Comparison of ENCODE assay signal across 8 mouse cellular contexts in genomic region chr19:4148819-4149218, GRCm38 (mm10). TPM values are rescaled to one million over a fixed set of nuclear protein-coding genes. Genes with fewer than 3 reads are reported as not detected.
DNase-seq lines count a peak whose midpoint lies in the region; ATAC-seq and TF ChIP-seq lines count a peak whose summit lies in the region.

No protein-coding gene starts in this region.

- H3K27ac ChIP-seq in embryonic facial prominence, embryonic 15.5 days (replicated peaks) = peak overlapping the region; percentile 80
- peak overlapping the region; percentile 95 for H3K27ac ChIP-seq in intestine, postnatal 0 days (ENCODE audit: low read depth, low read length)
- peak overlapping the region; percentile 78 for H3K27ac ChIP-seq in neural tube, embryonic 15.5 days (replicated peaks)

- ATAC-seq in megakaryocyte, adult 5-6 weeks (ENCODE audit: poor library complexity, severe bottlenecking) = no peak
- no peak; the same call in 1 of the 2 replicates for ATAC-seq in embryonic facial prominence, embryonic 15.5 days (ENCODE audit: insufficient number of reproducible peaks, low FRiP score, low TSS enrichment, low read depth)
- ATAC-seq in intestine, postnatal 0 days = no peak
- peak; percentile 21; the same call in 1 of the 2 replicates for ATAC-seq in neural tube, embryonic 15.5 days (ENCODE audit: low FRiP score)

- H3K36me3 ChIP-seq in megakaryocyte, embryonic 14.5 days (replicated peaks; ENCODE audit: low read length) = peaks cover 51% of the 10 kb centered on the region
- H3K36me3 ChIP-seq in embryonic facial prominence, embryonic 15.5 days = peaks cover 36% of the 10 kb centered on the region
- H3K36me3 ChIP-seq in intestine, postnatal 0 days (ENCODE audit: control insufficient read depth, insufficient read depth) = peaks cover 39% of the 10 kb centered on the region
- H3K36me3 ChIP-seq in neural tube, embryonic 15.5 days = peaks cover 21% of the 10 kb centered on the region; the same call in 1 of the 2 replicates

- TF ChIP-seq CTCF in intestine, postnatal 0 days (IDR thresholded peaks at IDR 0.05; ENCODE audit: low read depth) = no peak

- H3K9me3 ChIP-seq in megakaryocyte, embryonic 14.5 days = no peaks in the 10 kb centered on the region; the same call in 1 of the 2 replicates
- no peaks in the 10 kb centered on the region for H3K9me3 ChIP-seq in embryonic facial prominence, embryonic 15.5 days (replicated peaks)
- H3K9me3 ChIP-seq in intestine, postnatal 0 days (ENCODE audit: control insufficient read depth) = no peaks in the 10 kb centered on the region
- no peaks in the 10 kb centered on the region for H3K9me3 ChIP-seq in neural tube, embryonic 15.5 days (replicated peaks)

- WGBS in embryonic facial prominence, embryonic 15.5 days = 3% methylated on average over 6 of the region's 8 CpGs
- WGBS in intestine, postnatal 0 days = 3% methylated on average over 7 of the region's 8 CpGs
- 3% methylated on average over 7 of the region's 8 CpGs for WGBS in neural tube, embryonic 15.5 days

- H3K27me3 ChIP-seq in megakaryocyte, embryonic 14.5 days (replicated peaks) = no peaks in the 10 kb centered on the region
- H3K27me3 ChIP-seq in embryonic facial prominence, embryonic 15.5 days = no peaks in the 10 kb centered on the region
- H3K27me3 ChIP-seq in intestine, postnatal 0 days (replicated peaks; ENCODE audit: control insufficient read depth, insufficient read depth, low read length) = no peaks in the 10 kb centered on the region
- H3K27me3 ChIP-seq in neural tube, embryonic 15.5 days (replicated peaks) = no peaks in the 10 kb centered on the region

- H3K4me1 ChIP-seq in megakaryocyte, embryonic 14.5 days = peaks cover 87% of the 10 kb centered on the region
- peaks cover 22% of the 10 kb centered on the region for H3K4me1 ChIP-seq in embryonic facial prominence, embryonic 15.5 days
- H3K4me1 ChIP-seq in intestine, postnatal 0 days (replicated peaks; ENCODE audit: control insufficient read depth, insufficient read depth, low read length) = peaks cover 9% of the 10 kb centered on the region; the same call in 1 of the 2 replicates
- peaks cover 32% of the 10 kb centered on the region for H3K4me1 ChIP-seq in neural tube, embryonic 15.5 days

- peak overlapping the region; percentile 85 for H3K4me2 ChIP-seq in embryonic facial prominence, embryonic 15.5 days (replicated peaks)
- peak overlapping the region; percentile 80 for H3K4me2 ChIP-seq in intestine, postnatal 0 days (replicated peaks; ENCODE audit: low read depth)
- H3K4me2 ChIP-seq in neural tube, embryonic 15.5 days = peak overlapping the region; percentile 89

- H3K9ac ChIP-seq in embryonic facial prominence, embryonic 15.5 days = peak overlapping the region; percentile 90
- H3K9ac ChIP-seq in intestine, postnatal 0 days (ENCODE audit: low read depth, low read length) = peak overlapping the region; percentile 95
- H3K9ac ChIP-seq in neural tube, embryonic 15.5 days (replicated peaks) = peak overlapping the region; percentile 86

- peak overlapping the region; percentile 92 for H3K4me3 ChIP-seq in megakaryocyte, embryonic 14.5 days (replicated peaks)
- peak overlapping the region; percentile 95 for H3K4me3 ChIP-seq in embryonic facial prominence, embryonic 15.5 days (replicated peaks)
- peak overlapping the region; percentile 84 for H3K4me3 ChIP-seq in intestine, postnatal 0 days (ENCODE audit: low read depth, low read length)
- H3K4me3 ChIP-seq in neural tube, embryonic 15.5 days (replicated peaks) = peak overlapping the region; percentile 83

- DNase-seq in layer of hippocampus, adult 9-10 months (ENCODE audit: low spot score) = no peak
- DNase-seq in urinary bladder, adult 18-20 months (ENCODE audit: low spot score in 2 of 2) = no peak
- no peak for DNase-seq in layer of hippocampus, adult 18-20 months (ENCODE audit: low spot score in 2 of 2)

RNA-seq across cellular contexts. Expression of gene Coro1b, which starts 0.4 kb away (rescaled TPM):
- polyA plus RNA-seq in megakaryocyte, embryonic 14.5 days (2012; ENCODE audit: insufficient read depth, low replicate concordance) = 110 and 364 TPM in 2 replicates
- 279 and 345 TPM in 2 replicates for total RNA-seq in megakaryocyte, adult 5-6 weeks (2015)
- total RNA-seq in megakaryocyte, adult 5-6 weeks (2017) = 142 and 161 TPM in 2 replicates
- 159 and 178 TPM in 2 replicates for polyA plus RNA-seq in embryonic facial prominence, embryonic 15.5 days (2015; fragmentation: Nextera tagmentation; extraction: Ambion mirVana)
- polyA plus RNA-seq in intestine, postnatal 0 days (2015; fragmentation: Nextera tagmentation; extraction: Ambion mirVana) = 237 and 239 TPM in 2 replicates
- 102 and 141 TPM in 2 replicates for polyA plus RNA-seq in neural tube, embryonic 15.5 days (2015; fragmentation: Nextera tagmentation; extraction: Ambion mirVana)
- total RNA-seq in layer of hippocampus, adult 18-20 months (2021) = 10 to 100 TPM; 77.0 to 97.3 TPM

RNA-seq across cellular contexts. Expression of gene Ptprcap, which starts 4.6 kb away (rescaled TPM):
- polyA plus RNA-seq in megakaryocyte, embryonic 14.5 days (2012; ENCODE audit: insufficient read depth, low replicate concordance) = 777 and 793 TPM in 2 replicates
- 30.5 and 42.1 TPM in 2 replicates for total RNA-seq in megakaryocyte, adult 5-6 weeks (2015)
- total RNA-seq in megakaryocyte, adult 5-6 weeks (2017) = 43.9 and 44.8 TPM in 2 replicates
- polyA plus RNA-seq in embryonic facial prominence, embryonic 15.5 days (2015; fragmentation: Nextera tagmentation; extraction: Ambion mirVana) = 4.8 and 6.2 TPM in 2 replicates
- polyA plus RNA-seq in intestine, postnatal 0 days (2015; fragmentation: Nextera tagmentation; extraction: Ambion mirVana) = 2.7 and 3.4 TPM in 2 replicates
- polyA plus RNA-seq in neural tube, embryonic 15.5 days (2015; fragmentation: Nextera tagmentation; extraction: Ambion mirVana) = 1.0 and 52.3 TPM in 2 replicates
- 1 to 10 TPM; 1.6 to 2.5 TPM for total RNA-seq in layer of hippocampus, adult 18-20 months (2021)

RNA-seq across cellular contexts. Expression of gene Cabp4, which starts 5.0 kb away (rescaled TPM):
- polyA plus RNA-seq in megakaryocyte, embryonic 14.5 days (2012; ENCODE audit: insufficient read depth, low replicate concordance) = 0.51 and 1.2 TPM in 2 replicates
- total RNA-seq in megakaryocyte, adult 5-6 weeks (2015) = 0.14 and 0.22 TPM in 2 replicates
- total RNA-seq in megakaryocyte, adult 5-6 weeks (2017) = not detected in 2 replicates
- polyA plus RNA-seq in embryonic facial prominence, embryonic 15.5 days (2015; fragmentation: Nextera tagmentation; extraction: Ambion mirVana) = 0.31 and 0.37 TPM in 2 replicates
- 0.33 TPM in 2 replicates for polyA plus RNA-seq in intestine, postnatal 0 days (2015; fragmentation: Nextera tagmentation; extraction: Ambion mirVana)
- 0.20 and 0.28 TPM in 2 replicates for polyA plus RNA-seq in neural tube, embryonic 15.5 days (2015; fragmentation: Nextera tagmentation; extraction: Ambion mirVana)
- total RNA-seq in layer of hippocampus, adult 18-20 months (2021) = under 1 TPM; 0.22 to 0.30 TPM

RNA-seq across cellular contexts. Expression of gene Gpr152, which starts 9.2 kb away (rescaled TPM):
- polyA plus RNA-seq in megakaryocyte, embryonic 14.5 days (2012; ENCODE audit: insufficient read depth, low replicate concordance) = not detected in 2 replicates
- not detected in 2 replicates for total RNA-seq in megakaryocyte, adult 5-6 weeks (2015)
- not detected in 2 replicates for total RNA-seq in megakaryocyte, adult 5-6 weeks (2017)
- not detected in 2 replicates for polyA plus RNA-seq in embryonic facial prominence, embryonic 15.5 days (2015; fragmentation: Nextera tagmentation; extraction: Ambion mirVana)
- not detected in 2 replicates for polyA plus RNA-seq in intestine, postnatal 0 days (2015; fragmentation: Nextera tagmentation; extraction: Ambion mirVana)
- not detected in 2 replicates for polyA plus RNA-seq in neural tube, embryonic 15.5 days (2015; fragmentation: Nextera tagmentation; extraction: Ambion mirVana)
- not detected for total RNA-seq in layer of hippocampus, adult 18-20 months (2021)

RNA-seq across cellular contexts. Expression of gene Rps6kb2, which starts 14.3 kb away (rescaled TPM):
- 108 and 492 TPM in 2 replicates for polyA plus RNA-seq in megakaryocyte, embryonic 14.5 days (2012; ENCODE audit: insufficient read depth, low replicate concordance)
- 21.0 and 26.7 TPM in 2 replicates for total RNA-seq in megakaryocyte, adult 5-6 weeks (2015)
- 21.0 and 25.0 TPM in 2 replicates for total RNA-seq in megakaryocyte, adult 5-6 weeks (2017)
- 66.2 and 70.4 TPM in 2 replicates for polyA plus RNA-seq in embryonic facial prominence, embryonic 15.5 days (2015; fragmentation: Nextera tagmentation; extraction: Ambion mirVana)
- 33.9 and 35.1 TPM in 2 replicates for polyA plus RNA-seq in intestine, postnatal 0 days (2015; fragmentation: Nextera tagmentation; extraction: Ambion mirVana)
- 54.4 and 56.3 TPM in 2 replicates for polyA plus RNA-seq in neural tube, embryonic 15.5 days (2015; fragmentation: Nextera tagmentation; extraction: Ambion mirVana)
- 10 to 100 TPM; 32.7 to 38.3 TPM for total RNA-seq in layer of hippocampus, adult 18-20 months (2021)

Comparison
In these comparisons a context has a peak if more than half of its experiments do, and no peak if none do; other contexts are left out.
1. RNA of gene Ptprcap, which starts 4.6 kb away (polyA plus RNA-seq): 777 to 793 TPM in megakaryocyte, embryonic 14.5 days; 4.8 to 6.2 TPM in embryonic facial prominence, embryonic 15.5 days, 2.7 to 3.4 TPM in intestine, postnatal 0 days and 1.0 to 52.3 TPM in neural tube, embryonic 15.5 days; every median in the first group is over 10 times any median in the second.
2. Peak in every context shown above with its lines, with median percentiles within 50 percentile points of each other: H3K4me3 ChIP-seq, H3K27ac ChIP-seq, H3K4me2 ChIP-seq and H3K9ac ChIP-seq.